Mouse (Mus musculus): ENCODE measurements around the gene Gadd45gip1.

Gene Gadd45gip1

GRCm38 (mm10) chr8:84832034-84832717 is 854 bp downstream of the Gadd45gip1 start:
- DNase-seq (ENCODE audit: low read depth in 2 of 2, low spot score in 2 of 2) = peak; percentile 73 to 83

- no peak for DNase-seq (ENCODE audit: low read depth in 2 of 2, low spot score in 2 of 2)
Observed at GRCm38 (mm10) chr8:84832759-84833742, 1.7 kb downstream of the Gadd45gip1 start.

- DNase-seq (ENCODE audit: low read depth in 2 of 2, low spot score in 2 of 2) = no peak
Observed at GRCm38 (mm10) chr8:84834002-84834865, 2.9 kb downstream of the Gadd45gip1 start.

- no peak for DNase-seq (ENCODE audit: low read depth in 2 of 2, low spot score in 2 of 2)
Observed at GRCm38 (mm10) chr8:84834866-84835855, 3.8 kb downstream of the Gadd45gip1 start.

GRCm38 (mm10) chr8:84837149-84837911 is 6.0 kb downstream of the Gadd45gip1 start:
- DNase-seq (ENCODE audit: low read depth in 2 of 2, low spot score in 2 of 2) = no peak

- no peak for DNase-seq (ENCODE audit: low read depth in 2 of 2, low spot score in 2 of 2)
Observed at GRCm38 (mm10) chr8:84837912-84838470, 6.7 kb downstream of the Gadd45gip1 start.

GRCm38 (mm10) chr8:84838513-84838912 is 7.2 kb downstream of the Gadd45gip1 start:
- DNase-seq (ENCODE audit: low read depth in 2 of 2, low spot score in 2 of 2) = no peak

GRCm38 (mm10) chr8:84839411-84839810 is 8.1 kb downstream of the Gadd45gip1 start:
- no peak for DNase-seq (ENCODE audit: low read depth in 2 of 2, low spot score in 2 of 2)

GRCm38 (mm10) chr8:84839875-84840247 is 8.5 kb downstream of the Gadd45gip1 start:
- DNase-seq (ENCODE audit: low read depth in 2 of 2, low spot score in 2 of 2) = no peak

- peak; percentile 88 to 91 for DNase-seq (ENCODE audit: low read depth in 2 of 2, low spot score in 2 of 2)
Observed at GRCm38 (mm10) chr8:84840248-84840999, 9.1 kb downstream of the Gadd45gip1 start, which contains the start of gene Rad23a. TSS of gene Rad23a (minus strand) at chr8:84840665.

GRCm38 (mm10) chr8:84841514-84841913 is 10.2 kb downstream of the Gadd45gip1 start:
- DNase-seq (ENCODE audit: low read depth in 2 of 2, low spot score in 2 of 2) = no peak

GRCm38 (mm10) chr8:84844397-84845070 is 13.2 kb downstream of the Gadd45gip1 start:
- DNase-seq (ENCODE audit: low read depth in 2 of 2, low spot score in 2 of 2) = no peak

- no peak for DNase-seq (ENCODE audit: low read depth in 2 of 2, low spot score in 2 of 2)
Observed at GRCm38 (mm10) chr8:84845355-84846093, 14.2 kb downstream of the Gadd45gip1 start.

GRCm38 (mm10) chr8:84846094-84846721 is 14.9 kb downstream of the Gadd45gip1 start:
- no peak for DNase-seq (ENCODE audit: low read depth in 2 of 2, low spot score in 2 of 2)

GRCm38 (mm10) chr8:84846722-84847572 is 15.6 kb downstream of the Gadd45gip1 start, which contains the start of gene Calr:
TSS of gene Calr (minus strand) at chr8:84846934.
- DNase-seq (ENCODE audit: low read depth in 2 of 2, low spot score in 2 of 2) = peak; percentile 99 to 100

All from CD8-positive naive resting alpha-beta T cell, adult 2 months (primary cell).